In genomic region chr3:128627696-128628095, GRCm38 (mm10) we compare ENCODE assay signal across 21 mouse cellular contexts.
"Had no signal": no experiment of that assay in that cellular context is flagged by ENCODE, and none has a peak within 500 bp of the region (broad histone marks: within the 10 kb centered on the region; RNA-seq: fewer than 3 reads in every experiment).

No protein-coding gene starts in this region.

- DNase-seq: kidney, postnatal 10 days; kidney, postnatal 36 days; layer of hippocampus, postnatal 36 days; liver; lung, adult 18-20 months; lung, postnatal 10 days; lung, postnatal 36 days; midbrain, embryonic 14.5 days; right cerebral cortex, postnatal 25 days; spleen, adult 18-20 months; thymus, postnatal 25 days had no signal

- H3K27ac ChIP-seq: kidney, embryonic 15.5 days; left cerebral cortex, adult 2 months; limb, embryonic 10.5 days; limb, embryonic 13.5 days; liver, embryonic 12.5 days; liver, embryonic 15.5 days; lung, embryonic 15.5 days; midbrain, embryonic 10.5 days; stomach, embryonic 15.5 days had no signal

- H3K27me3 ChIP-seq: kidney, embryonic 15.5 days; limb, embryonic 13.5 days; liver, embryonic 12.5 days; liver, embryonic 15.5 days; lung, embryonic 15.5 days; megakaryocyte, embryonic 14.5 days; stomach, embryonic 15.5 days had no signal

- H3K4me2 ChIP-seq: kidney, embryonic 15.5 days; limb, embryonic 13.5 days; liver, embryonic 12.5 days; liver, embryonic 15.5 days; lung, embryonic 15.5 days; stomach, embryonic 15.5 days had no signal

- ATAC-seq: liver, embryonic 12.5 days had no signal

- H3K9ac ChIP-seq: kidney, embryonic 15.5 days; limb, embryonic 13.5 days; liver, embryonic 12.5 days; liver, embryonic 15.5 days; lung, embryonic 15.5 days; stomach, embryonic 15.5 days had no signal

- H3K9me3 ChIP-seq: kidney, embryonic 15.5 days; limb, embryonic 10.5 days; limb, embryonic 13.5 days; liver, embryonic 12.5 days; liver, embryonic 15.5 days; lung, embryonic 15.5 days; midbrain, embryonic 10.5 days; stomach, embryonic 15.5 days had no signal

- H3K4me1 ChIP-seq: kidney, embryonic 15.5 days; limb, embryonic 10.5 days; limb, embryonic 13.5 days; liver, embryonic 12.5 days; liver, embryonic 15.5 days; lung, embryonic 15.5 days; megakaryocyte, embryonic 14.5 days; midbrain, embryonic 10.5 days; stomach, embryonic 15.5 days had no signal

- H3K4me3 ChIP-seq: kidney, embryonic 15.5 days; left cerebral cortex, adult 2 months; limb, embryonic 10.5 days; limb, embryonic 13.5 days; liver, embryonic 12.5 days; liver, embryonic 15.5 days; lung, embryonic 15.5 days; megakaryocyte, embryonic 14.5 days; midbrain, embryonic 10.5 days; stomach, embryonic 15.5 days had no signal

- H3K36me3 ChIP-seq: kidney, embryonic 15.5 days; limb, embryonic 10.5 days; limb, embryonic 13.5 days; liver, embryonic 12.5 days; liver, embryonic 15.5 days; lung, embryonic 15.5 days; midbrain, embryonic 10.5 days; stomach, embryonic 15.5 days had no signal
